Mouse (Mus musculus) heart, embryonic 13.5 days (tissue): ENCODE results near the gene Rangap1. TPM values are rescaled to one million over a fixed set of nuclear protein-coding genes. Genes with fewer than 3 reads are reported as not detected.

Experiments used
- polyA plus RNA-seq: library from polyadenylated mRNA; unstranded; fragments of >200 nt; fragmentation: Nextera tagmentation; extraction: Ambion mirVana; gene quantifications from 2 replicates; pipeline ENCODE4 v1.2.1, GENCODE M21; 2015

Gene Rangap1
- polyA plus RNA-seq, 1 experiment from 2014 or later, result 90.4 TPM

Other genes with a start within 250 kb of the Rangap1 start
- 12.3 and 12.6 TPM in 2 replicates for gene Ep300, start 160.2 kb downstream of the Rangap1 start, polyA plus RNA-seq
- gene L3mbtl2, start 81.6 kb downstream of the Rangap1 start, polyA plus RNA-seq, result 16.5 and 16.6 TPM in 2 replicates
- gene Chadl, start 48.2 kb downstream of the Rangap1 start, polyA plus RNA-seq, result 0.83 and 1.4 TPM in 2 replicates
- gene Zc3h7b, start 473 bp downstream of the Rangap1 start, polyA plus RNA-seq, result 19.5 and 21.4 TPM in 2 replicates
- 22.0 and 22.2 TPM in 2 replicates for gene Tef, start 56.9 kb upstream of the Rangap1 start, polyA plus RNA-seq
- gene Tob2, start 113.3 kb upstream of the Rangap1 start, polyA plus RNA-seq, result 11.8 and 13.8 TPM in 2 replicates
- 92.7 and 114 TPM in 2 replicates for gene Phf5a, start 126.4 kb upstream of the Rangap1 start, polyA plus RNA-seq
- 486 and 514 TPM in 2 replicates for gene Aco2, start 126.8 kb upstream of the Rangap1 start, polyA plus RNA-seq
- gene Polr3h, start 180.7 kb upstream of the Rangap1 start, polyA plus RNA-seq, result 128 and 146 TPM in 2 replicates
- gene Csdc2, start 191.2 kb upstream of the Rangap1 start, polyA plus RNA-seq, result 5.9 and 7.0 TPM in 2 replicates
- gene Pmm1, start 215.4 kb upstream of the Rangap1 start, polyA plus RNA-seq, result 17.9 and 20.2 TPM in 2 replicates
- gene 1700029P11Rik, start 235.0 kb upstream of the Rangap1 start, polyA plus RNA-seq, result not detected in 2 replicates
- 71.3 and 72.9 TPM in 2 replicates for gene Xrcc6, start 242.3 kb upstream of the Rangap1 start, polyA plus RNA-seq